8 mouse cellular contexts compared by ENCODE assay signal in genomic region chr15:96283141-96283540, GRCm38 (mm10). TPM values are rescaled to one million over a fixed set of nuclear protein-coding genes. Genes with fewer than 3 reads are reported as not detected.
DNase-seq lines count a peak whose midpoint lies in the region; ATAC-seq and TF ChIP-seq lines count a peak whose summit lies in the region.
"Had no signal": no experiment of that assay in that cellular context is flagged by ENCODE, and none has a peak within 500 bp of the region (broad histone marks: within the 10 kb centered on the region; RNA-seq: fewer than 3 reads in every experiment).

No protein-coding gene starts in this region.

- no peak for ATAC-seq in forebrain, embryonic 12.5 days (ENCODE audit: low FRiP score)
- no peak for ATAC-seq in limb, embryonic 11.5 days (ENCODE audit: insufficient number of reproducible peaks, low FRiP score, low TSS enrichment, low read depth)
- no peak for ATAC-seq in neural tube, embryonic 15.5 days (ENCODE audit: low FRiP score)

- DNase-seq in left cerebral cortex, adult 2 months (ENCODE audit: extremely low spot score in 1 of 2, low spot score in 2 of 2): no peak
- DNase-seq in left cerebral cortex, postnatal 25 days (ENCODE audit: low spot score in 2 of 2): no peak
- no peak for DNase-seq in limb, embryonic 11.5 days (ENCODE audit: low spot score)
- DNase-seq in retina, postnatal 1 day: no peak
- DNase-seq in spleen, postnatal 14 days (ENCODE audit: low spot score in 2 of 2): no peak
- DNase-seq: lung, adult 18-20 months had no signal

- H3K9me3 ChIP-seq in forebrain, embryonic 12.5 days: 0 out of 2 replicates have a peak, but pooled peaks cover 4% of the 10 kb centered on the region
- H3K9me3 ChIP-seq in limb, embryonic 11.5 days (ENCODE audit: control insufficient read depth, low read length): no peaks in the 10 kb centered on the region
- H3K9me3 ChIP-seq in neural tube, embryonic 15.5 days (replicated peaks): 0 out of 2 replicates have a peak, but pooled peaks cover 3% of the 10 kb centered on the region

- peak overlapping the region; percentile 84 for H3K4me3 ChIP-seq in left cerebral cortex, adult 2 months
- peak overlapping the region; percentile 92 for H3K4me3 ChIP-seq in forebrain, embryonic 12.5 days (replicated peaks)
- H3K4me3 ChIP-seq in limb, embryonic 11.5 days (ENCODE audit: low read depth, low read length): no peak overlapping the region
- peak overlapping the region; percentile 73 for H3K4me3 ChIP-seq in neural tube, embryonic 15.5 days (replicated peaks)

- peaks cover 32% of the 10 kb centered on the region for H3K36me3 ChIP-seq in forebrain, embryonic 12.5 days (replicated peaks)
- peaks cover 7% of the 10 kb centered on the region for H3K36me3 ChIP-seq in limb, embryonic 11.5 days (ENCODE audit: control insufficient read depth, insufficient read depth, low read length)
- peaks cover 18% of the 10 kb centered on the region; the same call in 1 of the 2 replicates for H3K36me3 ChIP-seq in neural tube, embryonic 15.5 days

- TF ChIP-seq CTCF in left cerebral cortex, adult 2 months (IDR thresholded peaks at IDR 0.05): no peak

- H3K4me2 ChIP-seq in forebrain, embryonic 12.5 days: peak overlapping the region; percentile 84
- H3K4me2 ChIP-seq in limb, embryonic 11.5 days (ENCODE audit: low read depth, severe bottlenecking): peak overlapping the region; percentile 17; the same call in 1 of the 2 replicates
- H3K4me2 ChIP-seq in neural tube, embryonic 15.5 days: peak overlapping the region; percentile 85

- no peaks in the 10 kb centered on the region for H3K27me3 ChIP-seq in forebrain, embryonic 12.5 days
- no peaks in the 10 kb centered on the region for H3K27me3 ChIP-seq in limb, embryonic 11.5 days (ENCODE audit: control insufficient read depth, insufficient read depth, low read length)
- no peaks in the 10 kb centered on the region for H3K27me3 ChIP-seq in neural tube, embryonic 15.5 days (replicated peaks)

- 54% methylated on average over 8 of the region's 8 CpGs for WGBS in forebrain, embryonic 12.5 days
- 82% methylated on average over 8 of the region's 8 CpGs for WGBS in limb, embryonic 11.5 days
- WGBS in neural tube, embryonic 15.5 days: 45% methylated on average over 8 of the region's 8 CpGs

- peak overlapping the region; percentile 36; the same call in 1 of the 2 replicates for H3K9ac ChIP-seq in forebrain, embryonic 12.5 days
- no peak overlapping the region for H3K9ac ChIP-seq in limb, embryonic 11.5 days (ENCODE audit: low read length)
- peak overlapping the region; percentile 34 for H3K9ac ChIP-seq in neural tube, embryonic 15.5 days (replicated peaks)

- intact Hi-C loops in left cerebral cortex, adult 2 months (cut with DNase I): loop anchor here (5.0 kb wide), 3 partner anchors 111 to 351 kb away; no protein-coding TSS in a partner anchor
- intact Hi-C loops in left cerebral cortex, postnatal 25 days (cut with DNase I): loop anchor here (5.0 to 10.0 kb wide), 2 partner anchors 261 to 488 kb away; partner anchors contain the start of gene Ano6

- peaks cover 30% of the 10 kb centered on the region for H3K4me1 ChIP-seq in forebrain, embryonic 12.5 days
- H3K4me1 ChIP-seq in limb, embryonic 11.5 days (ENCODE audit: control insufficient read depth, insufficient read depth, low read length): peaks cover 7% of the 10 kb centered on the region; the same call in 1 of the 2 replicates
- peaks cover 36% of the 10 kb centered on the region for H3K4me1 ChIP-seq in neural tube, embryonic 15.5 days

- H3K27ac ChIP-seq in left cerebral cortex, adult 2 months: no peak overlapping the region
- H3K27ac ChIP-seq in forebrain, embryonic 12.5 days: no peak overlapping the region; the same call in 1 of the 2 replicates
- no peak overlapping the region for H3K27ac ChIP-seq in limb, embryonic 11.5 days (replicated peaks; ENCODE audit: low read depth, low read length)
- peak overlapping the region; percentile 100 for H3K27ac ChIP-seq in neural tube, embryonic 15.5 days (replicated peaks)

RNA-seq across cellular contexts. Expression of gene Arid2, which starts 4.2 kb away (rescaled TPM):
- 10 to 100 TPM; 30.3 to 35.3 TPM for total RNA-seq in left cerebral cortex, adult 2 months (2021)
- total RNA-seq in left cerebral cortex, postnatal 25 days (2021): 10 to 100 TPM; 35.3 to 36.0 TPM
- 38.7 and 41.7 TPM in 2 replicates for polyA plus RNA-seq in forebrain, embryonic 12.5 days (2016; fragmentation: Nextera tagmentation; extraction: Ambion mirVana)
- polyA plus RNA-seq in limb, embryonic 11.5 days (2014; fragmentation: Nextera tagmentation; extraction: Ambion mirVana): 41.9 and 45.0 TPM in 2 replicates
- 15.9 and 18.1 TPM in 2 replicates for polyA plus RNA-seq in neural tube, embryonic 15.5 days (2015; fragmentation: Nextera tagmentation; extraction: Ambion mirVana)

Comparison
In these comparisons a context has a peak if more than half of its experiments do, and no peak if none do; other contexts are left out.
1. H3K4me2 ChIP-seq: peak in every context shown above with its lines; median percentile 85 in neural tube, embryonic 15.5 days; 84 in forebrain, embryonic 12.5 days; 17 in limb, embryonic 11.5 days.